Mouse (Mus musculus): ENCODE results near the gene Gm47996. TPM values are rescaled to one million over a fixed set of nuclear protein-coding genes. Genes with fewer than 3 reads are reported as not detected.
A peak's percentile ranks its signal among the peaks of the same experiment; 100 is the strongest.
"Not testable (repeated sequence)": the region's sequence is repeated elsewhere in the genome, so short reads cannot be mapped to it uniquely, and the experiment has no call there.

Gm47996 gene
- total RNA-seq (2021) = under 1 TPM in 1 of 2 experiments, not detected in 1; 0.35 TPM
- long read RNA-seq, experiment 1 = 0 reads
- long read RNA-seq, experiment 2 = 0 reads

DNA sequence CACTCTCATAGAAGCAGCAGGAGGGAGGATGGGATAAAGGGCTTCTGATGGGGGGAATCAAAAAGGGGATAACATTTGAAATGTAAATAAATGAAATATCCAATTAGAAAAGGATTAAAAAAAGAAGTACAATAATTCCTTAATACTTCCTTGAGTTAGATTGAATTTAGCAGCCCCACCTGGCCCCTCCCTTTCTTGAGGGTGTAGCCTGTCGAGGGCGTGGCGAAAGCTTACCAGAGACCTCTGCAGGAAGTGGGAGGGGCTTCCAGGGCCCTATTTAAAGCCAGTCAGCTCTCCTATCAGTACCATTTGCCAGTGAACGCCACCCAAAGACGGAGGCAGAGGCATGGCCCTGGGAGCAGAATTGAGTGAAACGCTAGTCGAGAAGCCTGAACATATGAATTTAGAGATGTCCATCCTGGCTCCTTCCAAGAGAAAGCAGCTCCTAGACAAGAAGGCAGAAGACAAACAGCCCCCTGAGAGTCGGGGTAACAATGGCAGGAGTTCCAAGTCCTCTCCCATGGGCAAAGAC, at the start of gene Gm47996:
Gene Gm47996, plus strand, starts transcription at position 308 of the 532 bp plus-strand sequence.
- not testable (repeated sequence) for DNase-seq

DNA sequence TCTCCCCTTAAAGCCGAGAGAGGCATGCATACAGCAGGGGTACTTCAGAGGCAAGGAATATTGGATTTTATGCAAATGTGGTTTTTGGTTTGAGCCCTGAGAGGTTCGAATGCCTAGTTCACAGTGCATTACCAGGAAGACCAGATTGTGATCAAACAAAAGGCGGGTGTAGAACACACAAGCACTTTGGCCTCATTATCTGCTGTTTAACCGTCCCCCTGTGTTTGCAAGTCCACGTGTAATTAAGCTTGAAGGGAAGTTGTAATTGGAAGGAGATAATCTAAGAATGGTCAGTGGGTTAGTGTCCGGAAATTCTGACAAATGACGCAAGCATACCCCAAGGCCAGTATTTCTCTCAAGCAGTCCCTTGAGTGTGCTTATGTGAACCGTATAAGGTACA, 43.9 kb upstream of the Gm47996 start:
- no peak for DNase-seq

DNA sequence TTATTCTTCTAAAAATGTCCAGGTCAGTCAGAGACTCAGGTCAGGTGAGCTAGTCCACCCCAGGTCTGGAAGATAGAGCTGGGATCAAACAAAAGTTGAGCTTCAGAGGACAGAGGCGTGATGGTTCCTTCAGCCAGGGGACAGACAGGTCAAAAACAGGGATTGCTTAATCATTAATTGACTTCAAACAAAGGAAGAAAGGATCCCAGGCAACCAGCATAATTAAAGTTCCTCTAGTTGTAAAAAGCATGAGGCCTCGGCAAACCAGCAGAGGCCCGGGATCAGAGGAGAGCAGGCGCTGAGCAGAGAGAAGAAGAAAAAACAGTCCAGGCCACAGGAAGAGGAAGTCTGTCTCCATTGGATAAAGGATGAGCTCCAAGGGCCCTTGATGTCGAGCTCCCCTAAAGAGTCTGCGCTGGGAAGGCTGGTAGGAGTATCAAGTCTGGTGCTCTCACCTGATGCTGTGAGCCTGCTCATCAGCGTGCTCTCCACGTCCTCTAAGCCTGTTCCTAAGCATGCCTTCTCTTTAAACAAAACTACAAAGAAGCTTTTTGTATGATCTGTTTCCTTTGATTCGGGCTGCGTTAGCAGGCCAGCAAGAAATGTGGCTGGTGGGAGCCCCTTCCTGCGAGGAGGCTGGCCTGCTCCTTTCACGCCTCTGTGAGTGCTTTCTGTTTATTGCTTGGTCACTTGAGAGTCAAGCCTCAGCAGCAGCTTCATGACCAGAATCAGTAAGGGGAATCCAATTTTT, 42.5 kb upstream of the Gm47996 start:
- DNase-seq = no peak

DNA sequence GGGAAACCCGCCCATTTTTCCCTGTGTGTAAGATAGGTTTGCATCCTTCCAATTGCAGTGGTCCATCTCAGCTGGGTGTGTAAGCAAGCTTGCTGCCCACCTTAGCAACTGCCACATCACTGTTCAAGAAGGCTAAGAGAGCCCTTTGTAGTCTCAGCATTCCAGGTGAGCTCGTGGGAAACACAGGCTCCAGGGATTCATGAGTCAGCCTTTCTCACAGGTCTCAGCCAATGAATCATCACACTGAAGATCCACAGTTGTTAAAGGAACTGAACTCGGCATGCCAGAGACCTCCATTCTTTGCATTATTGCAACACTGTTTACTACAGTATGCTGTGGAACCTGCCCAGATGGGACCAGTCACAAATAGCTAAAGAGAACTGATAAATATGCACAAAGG, 41.3 kb upstream of the Gm47996 start:
- DNase-seq = no peak

DNA sequence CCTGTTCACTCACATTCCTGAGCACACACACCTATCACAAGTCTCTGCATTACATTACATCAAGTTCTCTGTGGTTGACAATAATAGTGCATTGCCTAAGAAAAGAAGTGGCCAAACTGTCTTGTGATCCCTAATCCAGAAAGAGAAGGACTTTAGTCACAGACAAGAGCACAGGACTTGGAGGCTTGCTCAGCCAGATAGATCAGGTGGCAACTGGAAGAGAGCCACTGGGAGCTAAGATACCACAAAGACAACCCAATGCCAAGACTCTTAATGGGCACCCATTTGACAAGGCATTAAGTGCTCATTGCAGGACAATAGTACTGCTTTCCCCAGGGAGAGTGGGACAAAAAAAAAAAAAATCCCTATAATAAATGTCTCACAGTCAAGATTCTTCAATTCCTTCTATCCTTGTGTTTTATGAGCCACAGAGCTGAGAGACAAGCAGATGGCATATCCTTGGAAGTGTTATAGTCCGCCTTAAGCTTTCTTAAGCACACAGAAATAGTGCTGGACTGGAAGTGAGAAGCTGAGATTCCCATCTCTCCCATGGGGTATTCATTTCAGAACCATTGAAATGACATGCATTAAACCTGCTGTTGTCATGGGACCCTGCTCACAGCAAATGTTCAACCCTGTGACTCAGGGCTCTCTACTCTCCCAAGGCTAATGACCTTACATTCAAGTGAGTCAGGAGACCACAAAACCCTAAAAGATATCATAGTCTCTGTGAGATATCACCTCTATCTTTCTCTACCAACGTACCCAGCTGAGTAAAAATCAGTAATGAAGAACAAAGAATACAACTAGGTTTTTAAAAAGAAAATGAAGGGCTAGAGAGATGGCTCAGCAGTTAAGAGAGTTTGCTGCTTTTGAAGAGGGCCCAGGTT, 38.1 kb upstream of the Gm47996 start:
- DNase-seq = peak; percentile 6

DNA sequence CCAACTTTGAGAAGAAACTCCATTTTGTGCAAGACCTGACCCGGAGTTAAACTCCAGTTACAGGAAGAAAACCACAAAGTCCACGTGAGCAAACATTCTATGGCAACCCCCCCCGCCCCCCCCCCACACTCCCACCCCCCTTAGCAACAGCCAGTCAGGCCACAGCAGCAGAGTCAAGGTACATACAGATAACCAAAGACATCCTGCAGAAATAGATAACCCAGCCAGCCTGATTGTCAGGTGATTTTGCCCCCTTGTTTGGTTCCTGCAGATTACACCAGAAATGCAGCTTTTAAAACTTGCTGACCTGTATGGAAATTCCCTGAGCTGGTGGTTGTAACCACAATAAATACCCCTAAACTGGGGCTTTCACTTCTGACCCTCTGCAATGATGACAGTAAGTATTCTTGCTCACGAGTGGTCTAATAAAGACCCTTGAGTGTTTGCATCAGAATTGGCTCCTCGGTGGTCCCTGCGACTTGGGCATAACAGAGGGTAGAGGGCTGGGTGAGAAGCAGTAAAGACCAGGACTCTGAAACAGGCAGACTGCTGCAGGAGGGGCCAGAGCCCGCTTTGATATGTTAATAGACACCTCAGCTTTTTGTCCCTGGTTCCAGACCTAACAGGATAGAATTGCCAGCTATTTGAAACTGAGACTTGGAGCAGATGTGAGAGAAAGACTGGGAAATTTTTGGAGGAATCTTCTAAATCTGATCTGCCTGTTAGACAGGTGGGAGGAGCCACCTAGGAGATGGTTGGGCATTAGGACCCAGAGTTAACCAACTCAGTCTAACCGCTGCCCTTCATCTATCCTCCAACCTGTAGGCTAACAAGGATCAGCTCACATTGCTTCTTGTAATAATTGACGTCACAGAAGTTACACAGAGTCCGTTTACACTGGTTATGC, 32.6 kb upstream of the Gm47996 start:
- no peak for DNase-seq

DNA sequence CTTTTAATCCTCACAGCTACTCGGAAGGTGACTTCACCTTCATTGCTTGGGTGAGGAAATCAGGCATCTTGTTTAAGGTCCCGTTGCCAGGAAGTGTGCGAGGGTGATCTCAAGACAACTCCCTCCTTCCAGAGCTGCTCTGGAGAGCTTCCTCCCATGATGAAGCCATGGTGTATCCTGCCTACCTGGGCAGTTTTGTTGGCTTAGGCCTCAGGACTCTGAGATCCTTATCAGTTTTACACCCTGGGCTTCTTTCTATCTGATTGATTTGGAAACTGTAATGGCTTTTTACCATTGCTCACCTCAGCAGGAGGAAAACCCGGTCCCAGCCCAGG, 32.0 kb upstream of the Gm47996 start:
- DNase-seq = no peak

DNA sequence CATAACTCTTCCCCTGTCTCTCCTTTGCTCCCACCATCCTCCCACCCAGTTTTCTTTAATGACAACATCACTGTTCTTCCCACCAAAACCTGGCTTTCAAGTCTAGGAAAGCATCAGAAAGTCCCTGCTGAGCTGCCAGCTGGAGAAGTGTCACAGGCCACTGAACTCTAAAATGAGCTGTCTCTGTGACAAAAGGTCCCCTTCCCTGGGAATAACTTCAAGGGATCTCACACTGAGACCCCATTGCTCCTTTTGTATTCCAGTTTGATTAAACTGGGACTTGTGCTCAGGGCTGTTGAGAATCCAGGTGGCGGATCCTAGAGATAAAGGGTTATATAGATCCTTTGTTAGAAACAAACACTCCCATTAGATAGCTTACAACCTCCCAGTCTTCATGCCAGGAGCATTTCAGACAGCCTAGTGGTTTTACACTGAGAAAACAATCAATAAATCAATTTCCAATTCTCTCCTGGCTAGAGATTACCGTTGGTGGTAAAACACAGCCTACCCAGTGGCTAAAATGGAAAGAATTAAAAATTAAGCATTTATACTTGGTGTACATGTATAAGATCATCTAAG, 31.3 kb upstream of the Gm47996 start:
- no peak for DNase-seq

DNA sequence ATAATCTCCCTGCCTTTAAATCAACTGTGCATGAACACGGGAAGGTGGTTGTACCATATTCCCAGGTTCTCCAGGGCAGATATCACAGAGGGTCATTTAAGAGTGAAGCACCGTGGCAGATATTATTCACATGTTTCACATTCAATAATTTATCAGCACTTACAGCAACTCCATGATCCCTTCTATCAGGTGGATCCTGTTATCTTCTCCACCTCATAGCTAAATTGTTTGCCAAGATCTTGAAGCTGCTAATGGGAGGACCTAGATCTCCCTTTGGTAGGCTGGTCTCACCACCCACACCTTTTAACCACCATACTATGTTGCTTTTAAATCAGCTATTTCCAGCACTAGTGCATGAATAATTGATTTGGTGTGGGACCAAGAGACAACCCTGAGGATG, 29.8 kb upstream of the Gm47996 start:
- DNase-seq = no peak

DNA sequence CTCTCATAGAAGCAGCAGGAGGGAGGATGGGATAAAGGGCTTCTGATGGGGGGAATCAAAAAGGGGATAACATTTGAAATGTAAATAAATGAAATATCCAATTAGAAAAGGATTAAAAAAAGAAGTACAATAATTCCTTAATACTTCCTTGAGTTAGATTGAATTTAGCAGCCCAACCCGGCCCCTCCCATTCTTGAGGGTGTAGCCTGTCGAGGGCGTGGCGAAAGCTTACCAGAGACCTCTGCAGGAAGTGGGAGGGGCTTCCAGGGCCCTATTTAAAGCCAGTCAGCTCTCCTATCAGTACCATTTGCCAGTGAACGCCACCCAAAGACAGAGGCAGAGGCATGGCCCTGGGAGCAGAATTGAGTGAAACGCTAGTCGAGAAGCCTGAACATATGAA, 27.7 kb upstream of the Gm47996 start, which contains the start of gene Gm47985:
Gene Gm47985, plus strand, starts transcription at position 272 of the 400 bp plus-strand sequence.
- not testable (repeated sequence) for DNase-seq

DNA sequence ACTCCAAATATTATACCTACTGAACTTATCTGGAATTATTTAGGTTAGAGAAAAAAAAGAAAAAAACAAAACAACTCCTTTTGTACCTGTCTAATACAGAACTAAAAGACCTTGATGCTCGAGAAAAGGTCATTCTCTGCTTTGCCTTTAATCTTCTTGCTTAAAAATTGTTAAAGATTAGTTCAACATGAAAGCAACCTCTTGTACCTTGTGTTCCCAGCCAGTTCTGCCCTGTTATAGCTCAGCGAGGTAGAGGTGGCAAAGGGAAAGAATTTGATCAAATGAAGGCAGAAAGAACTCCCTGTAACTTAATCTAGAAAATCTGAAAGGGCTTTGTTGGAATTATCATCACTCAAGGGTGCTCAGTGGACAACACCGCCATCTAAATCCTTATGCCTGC, 23.7 kb upstream of the Gm47996 start:
- DNase-seq = not testable (repeated sequence)

DNA sequence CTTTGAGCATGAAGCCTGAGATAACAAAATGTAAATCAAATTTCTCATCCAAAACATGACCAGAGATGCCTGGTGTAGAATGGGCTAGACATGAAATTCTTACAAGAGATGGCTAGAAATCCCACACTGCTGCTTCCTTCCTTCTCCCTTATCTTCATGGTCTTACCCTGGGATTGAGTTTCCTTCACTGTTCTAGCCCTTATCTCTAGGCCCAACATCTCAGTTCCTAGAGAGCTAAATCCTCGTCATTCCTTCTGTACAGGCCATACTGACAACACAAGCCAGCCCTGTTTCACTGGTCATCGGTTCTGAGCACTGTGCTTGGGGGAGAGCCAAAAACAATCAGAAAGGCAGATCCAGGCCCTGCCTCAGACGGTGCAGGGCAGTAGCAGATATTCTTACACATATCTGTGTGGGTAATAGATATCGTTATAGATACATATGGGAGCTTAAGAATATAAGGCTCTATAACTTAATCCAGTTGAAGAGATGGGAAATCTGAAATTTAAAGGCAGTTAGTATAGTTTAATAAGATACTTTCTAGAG, 23.0 kb upstream of the Gm47996 start:
- DNase-seq = not testable (repeated sequence)

DNA sequence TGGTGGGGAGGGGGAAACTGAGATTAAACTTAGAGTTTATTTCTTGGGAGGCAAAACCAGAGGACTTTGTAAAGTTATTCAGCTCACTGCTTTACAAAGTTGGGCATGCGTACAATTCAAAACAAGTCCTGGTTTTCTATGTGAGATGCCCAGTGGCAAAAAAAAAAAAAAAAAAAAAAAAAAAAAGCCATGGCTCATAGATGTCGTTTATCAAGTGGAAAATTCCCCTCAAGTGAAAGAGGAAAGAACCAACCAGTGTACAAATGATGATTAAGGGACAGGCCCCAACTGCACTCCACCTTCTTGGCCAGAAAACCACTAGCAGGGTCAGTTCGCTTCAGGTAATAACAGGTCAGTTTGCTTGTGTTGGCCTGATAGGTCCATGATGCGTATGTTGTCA, 21.5 kb upstream of the Gm47996 start:
- DNase-seq = no peak

DNA sequence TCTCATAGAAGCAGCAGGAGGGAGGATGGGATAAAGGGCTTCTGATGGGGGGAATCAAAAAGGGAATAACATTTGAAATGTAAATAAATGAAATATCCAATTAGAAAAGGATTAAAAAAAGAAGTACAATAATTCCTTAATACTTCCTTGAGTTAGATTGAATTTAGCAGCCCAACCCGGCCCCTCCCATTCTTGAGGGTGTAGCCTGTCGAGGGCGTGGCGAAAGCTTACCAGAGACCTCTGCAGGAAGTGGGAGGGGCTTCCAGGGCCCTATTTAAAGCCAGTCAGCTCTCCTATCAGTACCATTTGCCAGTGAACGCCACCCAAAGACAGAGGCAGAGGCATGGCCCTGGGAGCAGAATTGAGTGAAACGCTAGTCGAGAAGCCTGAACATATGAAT, 17.9 kb upstream of the Gm47996 start, which contains the start of gene Gm8947:
Gene Gm8947, plus strand, starts transcription at position 302 of the 400 bp plus-strand sequence.
- not testable (repeated sequence) for DNase-seq

DNA sequence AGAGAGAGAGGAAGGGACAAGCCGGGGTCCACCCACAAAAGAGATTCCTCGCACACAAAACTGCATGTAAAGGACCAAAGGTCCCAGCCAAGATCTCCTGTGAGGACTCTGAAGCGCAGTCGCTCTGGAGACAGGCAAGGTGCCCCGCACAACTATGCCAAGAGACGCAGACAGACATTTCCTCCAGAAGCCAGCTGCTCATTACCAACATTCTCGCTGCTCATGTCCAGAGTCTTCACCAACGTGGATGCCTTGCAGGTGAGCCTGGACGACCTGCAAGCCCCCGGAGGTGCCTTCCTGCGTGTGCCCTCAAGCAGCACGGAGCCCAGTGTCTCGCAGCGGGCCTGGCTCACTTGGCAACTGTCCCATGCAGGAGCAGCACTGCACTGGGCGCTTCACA, 17.2 kb upstream of the Gm47996 start:
- not testable (repeated sequence) for DNase-seq

DNA sequence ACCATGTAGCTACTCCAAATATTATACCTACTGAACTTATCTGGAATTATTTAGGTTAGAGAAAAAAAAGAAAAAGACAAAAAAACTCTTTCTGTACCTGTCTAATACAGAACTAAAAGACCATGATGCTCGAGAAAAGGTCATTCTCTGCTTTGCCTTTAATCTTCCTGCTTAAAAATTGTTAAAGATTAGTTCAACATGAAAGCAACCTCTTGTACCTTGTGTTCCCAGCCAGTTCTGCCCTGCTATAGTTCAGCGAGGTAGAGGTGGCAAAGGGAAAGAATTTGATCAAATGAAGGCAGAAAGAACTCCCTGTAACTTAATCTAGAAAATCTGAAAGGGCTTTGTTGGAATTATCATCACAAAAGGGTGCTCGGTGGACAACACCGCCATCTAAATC, 13.9 kb upstream of the Gm47996 start:
- not testable (repeated sequence) for DNase-seq

DNA sequence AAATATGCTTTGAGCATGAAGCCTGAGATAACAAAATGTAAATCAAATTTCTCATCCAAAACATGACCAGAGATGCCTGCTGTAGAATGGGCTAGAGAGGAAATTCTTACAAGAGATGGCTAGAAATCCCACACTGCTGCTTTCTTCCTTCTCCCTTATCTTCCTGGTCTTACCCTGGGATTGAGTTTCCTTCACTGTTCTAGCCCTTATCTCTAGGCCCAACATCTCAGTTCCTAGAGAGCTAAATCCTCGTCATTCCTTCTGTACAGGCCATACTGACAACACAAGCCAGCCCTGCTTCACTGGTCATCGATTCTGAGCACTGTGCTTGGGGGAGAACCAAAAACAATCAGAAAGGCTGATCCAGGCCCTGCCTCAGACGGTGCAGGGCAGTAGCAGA, 13.2 kb upstream of the Gm47996 start:
- DNase-seq = not testable (repeated sequence)

DNA sequence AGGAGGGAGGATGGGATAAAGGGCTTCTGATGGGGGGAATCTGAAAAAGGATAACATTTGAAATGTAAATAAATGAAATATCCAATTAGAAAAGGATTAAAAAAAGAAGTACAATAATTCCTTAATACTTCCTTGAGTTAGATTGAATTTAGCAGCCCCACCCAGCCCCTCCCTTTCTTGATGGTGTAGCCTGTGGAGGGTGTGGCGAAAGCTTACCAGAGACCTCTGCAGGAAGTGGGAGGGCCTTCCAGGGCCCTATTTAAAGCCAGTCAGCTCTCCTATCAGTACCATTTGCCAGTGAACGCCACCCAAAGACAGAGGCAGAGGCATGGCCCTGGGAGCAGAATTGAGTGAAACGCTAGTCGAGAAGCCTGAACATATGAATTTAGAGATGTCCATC, 11.8 kb upstream of the Gm47996 start, which contains the start of gene Gm47995:
Gene Gm47995, plus strand, starts transcription at position 329 of the 400 bp plus-strand sequence.
- DNase-seq = not testable (repeated sequence)

DNA sequence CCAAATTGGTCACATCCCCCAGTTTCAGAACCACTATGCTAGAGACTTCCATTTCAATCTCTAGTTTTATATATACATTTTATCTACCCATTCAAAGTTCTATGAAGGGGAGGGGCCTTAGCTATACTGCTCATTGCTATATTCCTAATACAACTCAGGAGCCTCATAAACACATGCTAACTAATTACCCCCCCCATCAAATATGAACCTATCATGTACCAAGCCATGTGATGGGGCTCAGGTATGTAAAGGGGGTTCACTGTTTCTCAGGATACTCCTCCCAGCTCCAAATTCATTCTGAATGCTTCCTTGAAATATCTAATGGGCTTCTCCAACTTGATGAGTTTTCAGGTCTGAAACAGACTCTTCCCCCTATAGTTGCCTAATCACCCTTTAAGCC, 9.3 kb upstream of the Gm47996 start:
- not testable (repeated sequence) for DNase-seq

DNA sequence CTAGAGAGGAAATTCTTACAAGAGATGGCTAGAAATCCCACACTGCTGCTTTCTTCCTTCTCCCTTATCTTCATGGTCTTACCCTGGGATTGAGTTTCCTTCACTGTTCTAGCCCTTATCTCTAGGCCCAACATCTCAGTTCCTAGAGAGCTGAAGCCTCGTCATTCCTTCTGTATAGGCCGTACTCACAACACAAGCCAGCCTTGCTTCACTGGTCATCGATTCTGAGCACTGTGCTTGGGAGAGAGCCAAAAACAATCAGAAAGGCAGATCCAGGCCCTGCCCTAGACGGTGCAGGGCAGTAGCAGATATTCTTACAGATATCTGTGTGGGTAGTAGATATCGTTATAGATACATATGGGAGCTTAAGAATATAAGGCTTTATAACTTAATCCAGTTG, 7.2 kb upstream of the Gm47996 start:
- not testable (repeated sequence) for DNase-seq

DNA sequence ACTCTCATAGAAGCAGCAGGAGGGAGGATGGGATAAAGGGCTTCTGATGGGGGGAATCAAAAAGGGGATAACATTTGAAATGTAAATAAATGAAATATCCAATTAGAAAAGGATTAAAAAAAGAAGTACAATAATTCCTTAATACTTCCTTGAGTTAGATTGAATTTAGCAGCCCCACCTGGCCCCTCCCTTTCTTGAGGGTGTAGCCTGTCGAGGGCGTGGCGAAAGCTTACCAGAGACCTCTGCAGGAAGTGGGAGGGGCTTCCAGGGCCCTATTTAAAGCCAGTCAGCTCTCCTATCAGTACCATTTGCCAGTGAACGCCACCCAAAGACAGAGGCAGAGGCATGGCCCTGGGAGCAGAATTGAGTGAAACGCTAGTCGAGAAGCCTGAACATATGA, 6.1 kb upstream of the Gm47996 start, which contains the start of gene 3110040M04Rik:
Gene 3110040M04Rik, plus strand, starts transcription at position 304 of the 400 bp plus-strand sequence.
- not testable (repeated sequence) for DNase-seq

All from gastrocnemius, postnatal 25 days (tissue).